Mouse (Mus musculus): Measurements from ENCODE around the gene Lrba. TPM values are rescaled to one million over a fixed set of nuclear protein-coding genes. Genes with fewer than 3 reads are reported as not detected.

Gene Lrba
- polyA plus RNA-seq, 1 experiment from 2014 or later: 4.1 TPM

- Histone ChIP-seq H3K9me3 (replicated peaks; ENCODE audit: control insufficient read depth, low read length) (no peaks in the 10 kb centered on the region), H3K36me3 (ENCODE audit: control insufficient read depth, insufficient read depth, low read length) (no peaks in the 10 kb centered on the region), H3K4me1 (ENCODE audit: control insufficient read depth, insufficient read depth, low read length) (no peaks in the 10 kb centered on the region), H3K27ac (ENCODE audit: low read depth, low read length) (no peak overlapping the region), H3K4me3 (ENCODE audit: low read depth, low read length) (no peak overlapping the region), H3K4me2 (no peak overlapping the region), H3K9ac (ENCODE audit: low read depth, low read length) (no peak overlapping the region), H3K27me3 (ENCODE audit: control insufficient read depth, insufficient read depth, low read length) (no peaks in the 10 kb centered on the region)
- ATAC-seq (replicated peaks; ENCODE audit: insufficient number of reproducible peaks, low FRiP score, low TSS enrichment): no peak
- 64% methylated on average over 8 of the region's 8 CpGs for WGBS (ENCODE audit: insufficient replicate concordance)
Measured at GRCm38 (mm10) chr3:86668146-86668545, 443.7 kb downstream of the Lrba start.

GRCm38 (mm10) chr3:86677573-86678155 lies 453.2 kb downstream of the Lrba start:
- no peak overlapping the region for H3K4me2 ChIP-seq
- no peak overlapping the region for H3K9ac ChIP-seq (ENCODE audit: low read depth, low read length)
- no peaks in the 10 kb centered on the region for H3K27me3 ChIP-seq (ENCODE audit: control insufficient read depth, insufficient read depth, low read length)
- H3K27ac ChIP-seq (ENCODE audit: low read depth, low read length): no peak overlapping the region
- no peak for ATAC-seq (replicated peaks; ENCODE audit: insufficient number of reproducible peaks, low FRiP score, low TSS enrichment)
- no peak overlapping the region for H3K4me3 ChIP-seq (ENCODE audit: low read depth, low read length)
- 0 out of 2 replicates have a peak, but pooled peaks cover 6% of the 10 kb centered on the region for H3K4me1 ChIP-seq (ENCODE audit: control insufficient read depth, insufficient read depth, low read length)
- WGBS (ENCODE audit: insufficient replicate concordance): 63% methylated on average over 2 of the region's 2 CpGs
- H3K9me3 ChIP-seq (replicated peaks; ENCODE audit: control insufficient read depth, low read length): no peaks in the 10 kb centered on the region
- H3K36me3 ChIP-seq (ENCODE audit: control insufficient read depth, insufficient read depth, low read length): no peaks in the 10 kb centered on the region

- Histone ChIP-seq H3K27ac (ENCODE audit: low read depth, low read length) (no peak overlapping the region), H3K9ac (ENCODE audit: low read depth, low read length) (no peak overlapping the region), H3K4me2 (peak overlapping the region; percentile 31; the same call in 1 of the 2 replicates), H3K4me3 (ENCODE audit: low read depth, low read length) (no peak overlapping the region), H3K36me3 (ENCODE audit: control insufficient read depth, insufficient read depth, low read length) (no peaks in the 10 kb centered on the region), H3K9me3 (replicated peaks; ENCODE audit: control insufficient read depth, low read length) (no peaks in the 10 kb centered on the region), H3K4me1 (ENCODE audit: control insufficient read depth, insufficient read depth, low read length) (peaks cover 9% of the 10 kb centered on the region; the same call in 1 of the 2 replicates), H3K27me3 (ENCODE audit: control insufficient read depth, insufficient read depth, low read length) (peaks cover 6% of the 10 kb centered on the region; the same call in 1 of the 2 replicates)
- no peak; the same call in 1 of the 2 replicates for ATAC-seq (replicated peaks; ENCODE audit: insufficient number of reproducible peaks, low FRiP score, low TSS enrichment)
- 21% methylated on average over 7 of the region's 7 CpGs for WGBS (ENCODE audit: insufficient replicate concordance)
Measured at GRCm38 (mm10) chr3:86687571-86688209, 463.2 kb downstream of the Lrba start.

- Histone ChIP-seq H3K9me3 (replicated peaks; ENCODE audit: control insufficient read depth, low read length) (no peaks in the 10 kb centered on the region), H3K36me3 (ENCODE audit: control insufficient read depth, insufficient read depth, low read length) (no peaks in the 10 kb centered on the region), H3K27ac (ENCODE audit: low read depth, low read length) (no peak overlapping the region), H3K4me3 (ENCODE audit: low read depth, low read length) (no peak overlapping the region), H3K4me1 (ENCODE audit: control insufficient read depth, insufficient read depth, low read length) (peaks cover 9% of the 10 kb centered on the region; the same call in 1 of the 2 replicates), H3K9ac (ENCODE audit: low read depth, low read length) (no peak overlapping the region), H3K4me2 (no peak overlapping the region), H3K27me3 (ENCODE audit: control insufficient read depth, insufficient read depth, low read length) (peaks cover 6% of the 10 kb centered on the region; the same call in 1 of the 2 replicates)
- no peak for ATAC-seq (replicated peaks; ENCODE audit: insufficient number of reproducible peaks, low FRiP score, low TSS enrichment)
- 7% methylated on average over 1 of the region's 1 CpGs for WGBS (ENCODE audit: insufficient replicate concordance)
Measured at GRCm38 (mm10) chr3:86688438-86688837, 464.0 kb downstream of the Lrba start.

- no peaks in the 10 kb centered on the region for H3K9me3 ChIP-seq (replicated peaks; ENCODE audit: control insufficient read depth, low read length)
- peaks cover 9% of the 10 kb centered on the region; the same call in 1 of the 2 replicates for H3K4me1 ChIP-seq (ENCODE audit: control insufficient read depth, insufficient read depth, low read length)
- H3K9ac ChIP-seq (ENCODE audit: low read depth, low read length): no peak overlapping the region
- no peak overlapping the region for H3K27ac ChIP-seq (ENCODE audit: low read depth, low read length)
- H3K36me3 ChIP-seq (ENCODE audit: control insufficient read depth, insufficient read depth, low read length): no peaks in the 10 kb centered on the region
- H3K4me2 ChIP-seq: peak overlapping the region; percentile 51
- ATAC-seq (replicated peaks; ENCODE audit: insufficient number of reproducible peaks, low FRiP score, low TSS enrichment): no peak
- 14% methylated on average over 7 of the region's 7 CpGs for WGBS (ENCODE audit: insufficient replicate concordance)
- H3K27me3 ChIP-seq (ENCODE audit: control insufficient read depth, insufficient read depth, low read length): peaks cover 6% of the 10 kb centered on the region; the same call in 1 of the 2 replicates
- H3K4me3 ChIP-seq (ENCODE audit: low read depth, low read length): peak overlapping the region; percentile 19; the same call in 1 of the 2 replicates
Measured at GRCm38 (mm10) chr3:86689305-86689704, 464.8 kb downstream of the Lrba start.

GRCm38 (mm10) chr3:86692779-86693178 lies 468.3 kb downstream of the Lrba start:
- H3K4me1 ChIP-seq (ENCODE audit: control insufficient read depth, insufficient read depth, low read length): peaks cover 5% of the 10 kb centered on the region; the same call in 1 of the 2 replicates
- no peak for ATAC-seq (replicated peaks; ENCODE audit: insufficient number of reproducible peaks, low FRiP score, low TSS enrichment)

GRCm38 (mm10) chr3:86693553-86693952 lies 469.1 kb downstream of the Lrba start:
- Histone ChIP-seq H3K9me3 (replicated peaks; ENCODE audit: control insufficient read depth, low read length) (no peaks in the 10 kb centered on the region), H3K4me2 (no peak overlapping the region), H3K36me3 (ENCODE audit: control insufficient read depth, insufficient read depth, low read length) (no peaks in the 10 kb centered on the region), H3K27me3 (ENCODE audit: control insufficient read depth, insufficient read depth, low read length) (no peaks in the 10 kb centered on the region), H3K4me3 (ENCODE audit: low read depth, low read length) (no peak overlapping the region), H3K9ac (ENCODE audit: low read depth, low read length) (no peak overlapping the region), H3K27ac (ENCODE audit: low read depth, low read length) (no peak overlapping the region), H3K4me1 (ENCODE audit: control insufficient read depth, insufficient read depth, low read length) (0 out of 2 replicates have a peak, but pooled peaks cover 3% of the 10 kb centered on the region)
- WGBS (ENCODE audit: insufficient replicate concordance): 55% methylated on average over 7 of the region's 7 CpGs
- ATAC-seq (replicated peaks; ENCODE audit: insufficient number of reproducible peaks, low FRiP score, low TSS enrichment): no peak

More at GRCm38 (mm10) chr3:86692779-86693178, 468.3 kb downstream of the Lrba start:
- Histone ChIP-seq H3K27ac (ENCODE audit: low read depth, low read length) (no peak overlapping the region), H3K27me3 (ENCODE audit: control insufficient read depth, insufficient read depth, low read length) (no peaks in the 10 kb centered on the region), H3K9ac (ENCODE audit: low read depth, low read length) (no peak overlapping the region), H3K36me3 (ENCODE audit: control insufficient read depth, insufficient read depth, low read length) (no peaks in the 10 kb centered on the region), H3K9me3 (replicated peaks; ENCODE audit: control insufficient read depth, low read length) (no peaks in the 10 kb centered on the region), H3K4me2 (no peak overlapping the region), H3K4me3 (ENCODE audit: low read depth, low read length) (no peak overlapping the region)

GRCm38 (mm10) chr3:86698947-86699346 lies 474.5 kb downstream of the Lrba start:
- no peak overlapping the region for H3K4me3 ChIP-seq (ENCODE audit: low read depth, low read length)
- H3K4me2 ChIP-seq: no peak overlapping the region
- WGBS (ENCODE audit: insufficient replicate concordance): 76% methylated on average over 2 of the region's 2 CpGs

More at GRCm38 (mm10) chr3:86698947-86699346, 474.5 kb downstream of the Lrba start:
- ATAC-seq (replicated peaks; ENCODE audit: insufficient number of reproducible peaks, low FRiP score, low TSS enrichment): no peak
- H3K9ac ChIP-seq (ENCODE audit: low read depth, low read length): no peak overlapping the region
- H3K4me1 ChIP-seq (ENCODE audit: control insufficient read depth, insufficient read depth, low read length): peaks cover 5% of the 10 kb centered on the region; the same call in 1 of the 2 replicates
- H3K9me3 ChIP-seq (replicated peaks; ENCODE audit: control insufficient read depth, low read length): no peaks in the 10 kb centered on the region
- no peak overlapping the region for H3K27ac ChIP-seq (ENCODE audit: low read depth, low read length)
- no peaks in the 10 kb centered on the region for H3K27me3 ChIP-seq (ENCODE audit: control insufficient read depth, insufficient read depth, low read length)
- no peaks in the 10 kb centered on the region for H3K36me3 ChIP-seq (ENCODE audit: control insufficient read depth, insufficient read depth, low read length)

Data from heart, embryonic 11.5 days (tissue).